Mouse (Mus musculus): ENCODE results near the gene Crbn.

DNA sequence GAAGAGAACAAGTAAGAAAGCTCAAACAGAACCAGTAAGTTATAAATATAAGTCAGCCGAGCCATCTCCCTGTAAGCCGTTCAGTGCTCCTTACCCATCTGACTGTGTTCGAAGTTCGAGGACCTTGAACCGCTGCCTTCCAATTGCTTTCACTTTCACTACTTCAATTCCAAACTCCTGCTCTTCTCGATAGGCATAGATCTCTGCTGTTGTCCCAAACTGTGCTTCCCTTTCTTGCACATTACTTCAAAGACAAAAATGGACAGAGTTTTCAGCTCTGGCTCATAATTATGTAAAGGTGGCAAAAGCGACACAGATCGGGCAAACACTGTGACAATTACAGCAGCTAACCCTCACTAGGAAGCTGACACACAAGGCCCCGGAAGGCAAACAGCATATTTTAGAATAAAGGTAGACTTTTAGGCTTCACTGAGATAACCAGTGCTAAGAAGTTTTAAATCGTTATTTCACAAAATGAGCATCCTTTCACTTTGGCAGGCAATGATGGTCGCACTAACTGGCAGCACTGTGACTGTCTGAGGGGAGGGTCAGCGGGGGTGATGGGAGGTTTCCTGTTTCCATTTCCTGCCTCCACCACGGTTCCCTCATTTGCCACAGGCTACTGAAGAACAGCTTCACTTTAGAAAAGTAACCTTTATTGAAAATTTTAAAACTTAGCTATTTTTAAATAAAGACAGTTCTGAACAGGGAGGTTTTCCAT is 5.6 kb downstream of the Crbn start:
- TF ChIP-seq CTCF (IDR thresholded peaks at IDR 0.05; ENCODE audit: borderline replicate concordance, extremely low read depth, insufficient read depth, insufficient read length), result no peak
- TF ChIP-seq POLR2A (IDR thresholded peaks at IDR 0.05; ENCODE audit: borderline replicate concordance, extremely low read depth, insufficient read depth, insufficient read length, poor library complexity, severe bottlenecking), result no peak

Data from brain, embryonic 14.5 days (tissue).